Mouse (Mus musculus) urinary bladder, postnatal 14 days (tissue): ENCODE measurements around the gene Btg4.

Experiments used
- DNase-seq: peaks from one replicate; pipeline ENCODE4 v3.0.0; 2021; ENCODE audit warnings: low spot score

Btg4 gene

GRCm38 (mm10) chr9:51167954-51168353, 107.3 kb downstream of the Btg4 start:
- peak; percentile 78 for DNase-seq

- peak; percentile 17 for DNase-seq
Observed at GRCm38 (mm10) chr9:51168698-51169097, 108.0 kb downstream of the Btg4 start.

GRCm38 (mm10) chr9:51169133-51169532, 108.4 kb downstream of the Btg4 start:
- no peak for DNase-seq
